Mouse (Mus musculus) thymus, postnatal 25 days (tissue): ENCODE results near the gene Pcdh9.

Source experiments
- DNase-seq: peaks from one replicate; pipeline ENCODE4 v3.0.0; 2022

The Pcdh9 gene

GRCm38 (mm10) chr14:93543970-93544627 lies 346.4 kb downstream of the Pcdh9 start:
- no peak for DNase-seq

DNA sequence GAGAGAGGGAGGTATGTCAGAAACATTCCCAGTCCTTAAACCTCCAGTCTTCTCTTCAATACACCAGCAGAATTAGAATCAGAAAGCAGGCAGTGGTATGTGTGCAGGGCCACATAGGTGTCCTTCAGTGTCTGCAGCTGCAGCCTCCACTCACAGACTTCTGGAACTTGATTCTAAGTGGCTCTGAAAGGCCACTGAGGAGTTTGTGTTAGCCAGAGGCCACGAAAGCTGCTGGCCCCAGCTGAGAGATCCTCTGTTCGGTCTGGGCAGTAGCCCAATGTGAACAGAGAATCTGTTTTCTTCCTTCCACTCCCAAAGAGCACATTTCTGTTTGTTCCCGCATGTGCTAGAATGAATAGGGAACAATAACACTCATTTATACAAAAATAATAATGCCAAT lies 346.9 kb downstream of the Pcdh9 start:
- no peak for DNase-seq

DNA sequence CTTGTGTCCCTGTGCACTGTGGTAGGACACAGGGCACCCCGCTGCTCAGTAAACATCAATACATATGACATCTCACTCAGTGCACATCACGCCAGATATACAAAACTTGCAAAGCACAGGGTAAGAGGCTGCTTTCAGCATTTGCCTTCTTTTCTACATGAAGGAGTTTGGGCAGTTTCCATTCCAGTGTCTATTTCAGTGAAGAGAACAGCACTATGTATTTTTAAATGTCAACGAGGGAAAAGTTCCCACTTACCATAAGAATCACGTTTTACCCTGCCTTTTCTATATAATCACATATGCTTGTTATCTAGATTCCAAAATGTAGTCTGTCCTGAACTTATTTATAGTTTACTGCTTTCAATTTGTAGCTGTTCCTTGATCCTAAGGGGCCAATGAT lies 355.6 kb downstream of the Pcdh9 start:
- DNase-seq, result no peak

DNA sequence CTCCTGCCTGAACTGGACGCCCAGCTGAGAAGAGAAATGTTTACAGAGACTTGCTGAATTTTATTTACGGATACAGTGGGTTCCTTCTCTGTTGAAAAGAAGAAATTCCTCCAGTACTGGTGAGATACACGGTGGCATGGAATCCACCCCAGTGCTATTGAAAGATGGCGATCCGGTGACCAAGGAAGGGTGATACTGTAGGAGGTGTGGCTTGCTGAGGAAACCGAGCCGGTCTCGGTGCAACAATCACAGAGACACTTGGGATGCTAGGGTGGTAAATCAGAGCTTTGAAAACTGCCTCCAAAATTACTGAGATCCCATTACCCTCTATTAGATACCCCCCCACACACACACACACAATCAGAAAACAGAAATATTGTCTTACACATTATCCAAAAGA lies 367.0 kb downstream of the Pcdh9 start:
- no peak for DNase-seq

DNA sequence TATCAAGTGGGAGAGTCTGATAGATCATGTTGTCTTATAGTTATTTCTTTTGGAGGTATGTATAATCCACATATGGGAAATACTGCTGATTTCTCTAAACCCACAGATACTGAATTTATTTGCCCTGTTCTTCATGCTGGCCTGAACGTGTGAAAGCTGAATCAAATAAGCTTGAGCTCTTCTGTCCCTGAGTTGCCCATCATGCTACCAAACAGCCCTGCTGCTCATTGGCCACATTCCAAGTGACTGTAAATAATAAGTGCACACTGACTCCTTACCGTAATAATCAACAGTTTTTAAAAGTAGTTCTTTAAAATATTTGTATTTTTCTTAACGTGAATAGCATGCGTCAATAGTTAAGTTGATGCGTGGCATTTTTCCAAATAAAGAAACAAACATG lies 370.3 kb downstream of the Pcdh9 start:
- DNase-seq, result no peak

- DNase-seq, result no peak
These were observed 373.8 kb downstream of the Pcdh9 start for GRCm38 (mm10) chr14:93516679-93517078.

DNA sequence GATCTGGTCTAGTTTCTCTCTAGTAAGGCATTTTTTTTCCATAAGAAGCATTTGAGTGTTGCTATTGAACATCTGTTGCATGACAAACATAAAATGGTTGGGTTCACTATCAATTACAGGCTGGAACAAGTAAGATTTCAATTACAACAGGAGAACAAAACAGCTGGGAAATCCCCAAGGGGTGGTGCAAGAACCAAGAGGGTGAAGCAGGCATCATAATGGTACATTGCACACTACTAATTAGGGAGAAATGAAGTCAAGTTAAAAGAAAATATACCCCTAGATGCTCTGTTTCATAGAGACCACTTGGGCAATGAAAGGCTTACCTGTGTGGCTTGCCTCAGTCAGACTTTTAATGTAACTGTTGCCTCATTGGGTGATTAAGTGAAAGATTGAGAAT lies 384.4 kb downstream of the Pcdh9 start:
- no peak for DNase-seq

- no peak for DNase-seq
These were observed 391.4 kb downstream of the Pcdh9 start for GRCm38 (mm10) chr14:93498813-93499690.

DNA sequence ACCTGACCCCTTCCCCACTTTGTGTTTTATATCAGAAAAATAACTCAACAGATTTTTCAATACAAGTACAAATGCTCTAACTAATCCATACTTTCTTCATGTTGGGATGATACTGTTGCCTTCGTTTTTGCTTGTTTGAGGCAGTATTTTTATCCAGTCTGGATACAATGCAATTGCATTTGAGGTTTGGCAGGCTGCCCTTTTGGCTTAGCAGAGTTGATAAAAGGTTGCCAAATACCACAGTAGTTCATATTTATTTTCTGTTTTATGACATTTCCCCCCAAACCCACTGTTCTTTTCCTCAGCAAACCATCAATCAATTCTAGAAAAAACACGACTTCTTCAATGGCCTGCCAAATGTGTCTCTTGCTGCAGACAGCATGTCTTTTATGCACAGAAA lies 415.5 kb downstream of the Pcdh9 start:
- no peak for DNase-seq

GRCm38 (mm10) chr14:93472494-93472893 lies 418.0 kb downstream of the Pcdh9 start:
- no peak for DNase-seq

DNA sequence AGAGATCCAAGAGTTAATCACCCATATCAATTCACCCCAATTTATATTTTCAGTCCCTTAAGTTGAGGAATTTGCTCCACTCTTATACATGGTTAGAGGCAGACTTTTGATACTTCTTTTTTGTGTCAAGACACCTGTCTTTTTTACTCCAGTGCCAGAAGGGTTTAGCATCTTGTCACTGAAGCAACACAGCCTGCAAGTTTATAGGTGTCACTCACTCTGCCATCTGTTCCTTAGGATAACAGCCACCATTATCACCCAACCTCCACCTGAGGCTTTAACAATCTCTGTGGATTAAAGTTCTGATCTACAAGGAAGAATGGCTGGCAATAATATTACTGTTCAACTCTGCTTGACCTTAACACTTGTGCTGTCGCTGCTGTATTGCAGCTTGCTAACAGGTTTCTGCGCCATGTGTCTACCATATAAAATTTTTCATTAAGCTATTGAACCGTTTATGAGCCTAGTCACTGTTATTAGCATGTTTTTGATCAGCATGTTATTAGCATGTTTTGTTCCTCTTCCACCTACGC lies 427.1 kb downstream of the Pcdh9 start:
- DNase-seq, result no peak

DNA sequence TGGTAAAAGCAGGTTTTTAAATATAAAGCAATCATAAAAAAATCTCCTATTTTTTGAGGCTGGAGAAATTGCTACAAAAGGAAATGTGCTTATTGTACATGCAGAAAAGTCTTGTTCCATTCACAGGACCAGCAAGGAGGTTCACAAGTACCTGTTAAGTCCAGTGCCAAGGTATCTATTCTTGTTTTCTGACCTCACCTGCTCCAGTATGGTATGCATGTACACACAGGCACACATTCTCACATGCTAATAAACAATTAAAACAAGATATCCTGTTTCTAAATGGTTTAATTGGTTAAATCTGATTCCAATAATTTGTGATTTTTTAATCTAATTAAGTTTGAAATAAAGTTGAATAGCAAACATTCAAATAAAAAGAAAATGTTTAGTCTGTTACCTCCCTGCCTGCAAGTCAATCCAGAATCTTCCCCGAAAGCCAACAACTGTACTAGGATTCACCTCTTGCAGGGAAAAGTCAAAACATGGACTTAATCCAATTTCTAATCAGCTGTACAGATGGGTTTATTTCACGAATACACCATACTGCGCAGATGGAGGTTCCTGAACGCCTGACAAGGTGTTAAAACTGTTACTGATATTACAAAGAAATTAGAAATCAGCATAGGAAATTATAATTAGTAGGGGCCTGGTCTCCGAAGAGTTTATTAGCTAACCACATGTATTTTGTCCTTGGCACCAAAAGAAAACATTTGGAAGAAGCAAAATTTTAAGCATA lies 439.4 kb downstream of the Pcdh9 start:
- DNase-seq, result no peak

DNA sequence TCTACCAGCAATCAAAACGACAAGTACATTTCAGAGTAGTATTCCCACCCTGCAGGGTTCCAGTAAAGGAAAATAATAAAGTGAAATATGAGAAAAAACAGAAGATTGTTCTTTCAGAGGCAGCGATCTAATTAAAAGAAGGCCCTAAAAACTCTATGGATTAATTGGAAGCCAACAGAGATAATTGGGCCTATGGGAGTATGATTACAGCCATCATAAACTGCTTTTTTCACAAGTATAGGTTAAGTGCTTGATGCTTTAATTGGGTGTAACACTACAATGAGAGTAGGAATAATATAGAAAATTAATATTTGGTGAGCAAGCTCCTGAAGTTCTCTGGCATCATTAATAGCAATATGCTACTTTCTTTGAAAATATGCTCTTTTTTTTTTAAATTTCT lies 448.6 kb downstream of the Pcdh9 start:
- DNase-seq, result no peak

DNA sequence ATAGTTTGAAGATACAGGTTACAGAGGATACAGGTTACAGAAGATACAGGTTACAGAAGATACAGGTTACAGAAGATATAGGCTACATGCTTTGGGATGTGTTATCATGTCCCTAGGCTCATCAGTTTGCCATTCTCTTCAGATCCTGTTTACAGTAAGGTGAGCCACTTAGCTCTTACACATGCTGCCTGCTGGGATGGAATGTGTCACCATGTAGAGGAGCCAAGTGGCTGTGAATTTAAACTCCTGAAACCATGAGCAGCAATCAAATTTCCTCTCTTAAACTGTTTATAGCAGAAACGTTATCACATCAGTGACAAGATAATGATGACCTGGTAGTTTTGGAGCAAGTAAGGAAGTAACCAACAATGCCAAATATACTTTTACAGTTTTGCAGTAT lies 453.3 kb downstream of the Pcdh9 start:
- DNase-seq, result no peak

DNA sequence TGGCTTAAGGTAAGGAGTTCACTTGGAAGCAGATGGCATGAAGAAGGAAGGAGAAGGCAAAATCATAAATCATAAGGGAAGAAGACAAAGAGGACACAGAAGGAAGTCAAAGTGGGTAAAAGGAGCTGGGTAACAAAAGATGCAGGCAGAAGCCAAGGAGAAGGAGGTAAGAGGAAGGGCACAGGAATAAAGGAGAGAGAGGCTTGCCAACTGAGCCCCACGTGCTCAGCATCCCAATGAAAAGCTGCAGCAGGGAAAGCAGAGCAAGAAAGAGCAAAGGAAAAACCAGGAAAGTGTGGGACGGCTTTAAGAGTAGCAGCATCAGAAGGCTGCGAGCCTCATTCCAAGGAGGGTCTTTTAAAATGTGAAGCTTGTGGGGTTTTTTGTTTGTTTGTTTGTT lies 473.7 kb downstream of the Pcdh9 start:
- DNase-seq, result no peak

DNA sequence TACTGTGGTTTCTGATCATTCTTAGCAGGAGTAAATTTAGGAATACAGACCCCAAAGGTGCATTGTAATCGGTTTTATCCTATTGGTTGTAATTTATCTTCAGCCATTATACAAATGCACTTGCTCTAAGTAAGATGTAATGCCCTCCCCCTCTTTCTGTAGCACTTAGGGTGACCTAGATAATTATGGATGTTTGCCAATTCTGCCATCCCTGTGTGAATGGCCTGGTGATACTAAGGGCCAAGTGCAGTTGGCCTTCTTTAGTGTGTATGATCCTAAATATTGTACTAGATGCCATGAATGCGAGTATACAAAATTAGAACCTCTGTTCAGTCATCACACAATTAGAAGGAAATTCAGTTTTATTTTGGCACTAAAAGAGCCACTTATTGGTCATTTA lies 475.0 kb downstream of the Pcdh9 start:
- no peak for DNase-seq

DNA sequence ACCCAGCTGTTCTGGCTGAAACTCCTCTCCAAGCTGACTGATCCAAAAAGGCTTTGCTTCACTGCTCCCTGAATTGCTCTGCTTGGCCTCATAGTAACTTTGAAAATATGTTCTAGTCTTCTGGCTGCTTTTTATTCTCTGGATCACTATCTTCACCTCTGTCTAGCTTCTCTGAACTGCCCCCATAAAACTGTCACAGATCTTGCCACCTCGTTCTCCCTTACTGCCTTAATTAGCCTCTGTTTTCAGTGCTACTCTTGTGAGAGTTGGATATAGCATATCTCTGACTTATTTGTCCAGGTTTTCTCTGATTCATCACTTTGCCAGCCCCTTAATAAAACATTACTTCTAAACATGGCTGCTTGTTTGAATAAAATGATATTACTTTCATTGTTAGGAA lies 481.2 kb downstream of the Pcdh9 start:
- DNase-seq, result no peak

DNA sequence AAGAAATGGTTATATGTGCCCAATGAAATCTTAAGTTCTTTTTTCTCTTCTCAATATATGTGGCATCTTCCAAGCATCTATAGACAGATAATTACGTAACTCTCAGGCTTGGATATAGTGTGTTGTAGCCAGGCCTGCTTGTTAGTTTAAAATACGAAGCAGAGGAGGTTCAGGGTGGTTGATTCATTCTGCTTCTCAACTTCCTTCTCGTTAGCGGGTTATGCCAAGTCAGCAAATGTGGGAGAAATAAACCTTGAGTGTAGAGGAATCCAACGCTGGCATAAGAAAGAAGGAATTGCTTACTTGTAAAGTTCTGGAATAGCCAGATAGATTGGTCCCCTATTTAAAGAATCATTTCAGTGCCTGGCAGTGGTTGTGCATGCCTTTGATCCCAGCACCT lies 482.7 kb downstream of the Pcdh9 start:
- no peak for DNase-seq

DNA sequence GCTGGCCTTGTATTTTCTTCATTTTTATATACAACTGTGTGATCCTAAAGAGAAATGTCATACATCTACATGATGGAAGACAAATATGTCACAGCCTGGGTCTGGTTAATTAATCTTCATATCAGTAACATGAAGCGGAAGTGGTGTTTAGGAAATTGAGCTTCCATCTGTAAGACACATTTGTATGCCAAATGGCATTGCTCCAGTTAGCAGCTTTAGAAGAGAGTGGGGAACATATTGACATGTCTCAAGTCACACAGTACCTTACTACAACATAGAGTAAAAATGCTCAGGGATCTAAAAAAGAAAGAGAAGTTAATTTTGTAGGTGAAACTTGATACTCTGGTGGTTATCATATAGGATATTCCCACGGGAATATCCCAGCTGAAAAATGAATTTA lies 505.4 kb downstream of the Pcdh9 start:
- DNase-seq, result no peak

GRCm38 (mm10) chr14:93381163-93381562 lies 509.3 kb downstream of the Pcdh9 start:
- no peak for DNase-seq

DNA sequence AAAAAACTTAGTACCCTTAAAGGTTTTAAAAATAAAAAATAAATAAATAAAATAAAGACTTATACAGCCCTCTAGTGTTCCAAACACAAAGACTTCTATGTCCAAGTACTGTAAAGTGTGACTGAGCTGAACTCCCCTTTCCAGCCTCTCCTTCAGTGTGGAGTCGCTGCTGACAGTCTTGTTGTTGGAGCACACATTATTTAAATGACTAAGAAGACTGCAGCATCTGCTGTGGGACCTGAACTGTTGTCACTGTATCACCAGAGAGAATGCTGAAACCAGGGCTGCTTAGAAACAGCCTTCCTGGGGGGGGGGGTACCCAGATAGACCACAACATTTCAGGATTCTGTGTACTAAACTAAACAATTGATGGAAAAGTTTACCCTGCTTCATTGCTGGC lies 509.7 kb downstream of the Pcdh9 start:
- no peak for DNase-seq

DNA sequence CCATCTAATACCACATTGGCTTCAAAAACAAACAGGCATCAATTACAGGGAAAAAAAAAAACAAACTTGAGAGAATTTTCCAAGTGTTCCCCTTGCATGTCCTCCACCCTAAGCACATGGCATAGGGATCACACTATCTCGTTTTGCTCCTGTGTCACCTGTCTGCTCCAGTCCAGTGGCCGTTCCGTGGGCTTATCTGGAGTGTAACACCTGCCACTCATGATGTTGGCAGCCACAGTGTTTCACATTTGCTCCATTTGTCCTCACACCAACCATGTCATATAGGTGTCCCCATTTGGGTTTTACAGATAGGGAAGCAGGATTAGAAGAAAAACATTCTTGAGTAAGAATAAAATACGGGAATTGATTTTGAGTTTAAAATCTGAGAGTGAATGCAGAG lies 514.3 kb downstream of the Pcdh9 start:
- no peak for DNase-seq

DNA sequence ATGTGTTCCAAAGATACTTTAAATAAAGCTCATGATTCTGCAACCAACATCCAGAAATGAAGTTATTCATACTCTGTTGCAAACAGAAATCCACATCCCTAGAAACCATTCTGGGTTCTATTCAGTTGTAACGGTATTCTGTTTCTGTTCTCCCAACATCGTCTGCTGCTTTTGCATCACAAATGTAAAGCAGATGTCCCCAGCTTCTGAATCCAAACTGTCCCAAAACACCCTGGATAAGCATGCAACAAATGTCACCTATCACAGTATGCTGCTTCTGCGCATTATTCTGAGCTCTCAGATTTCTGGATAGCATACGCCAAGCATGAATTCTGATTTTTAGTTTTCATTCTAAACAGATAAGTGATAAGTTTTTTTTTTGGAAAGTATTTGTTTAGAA lies 516.3 kb downstream of the Pcdh9 start:
- DNase-seq, result no peak

DNA sequence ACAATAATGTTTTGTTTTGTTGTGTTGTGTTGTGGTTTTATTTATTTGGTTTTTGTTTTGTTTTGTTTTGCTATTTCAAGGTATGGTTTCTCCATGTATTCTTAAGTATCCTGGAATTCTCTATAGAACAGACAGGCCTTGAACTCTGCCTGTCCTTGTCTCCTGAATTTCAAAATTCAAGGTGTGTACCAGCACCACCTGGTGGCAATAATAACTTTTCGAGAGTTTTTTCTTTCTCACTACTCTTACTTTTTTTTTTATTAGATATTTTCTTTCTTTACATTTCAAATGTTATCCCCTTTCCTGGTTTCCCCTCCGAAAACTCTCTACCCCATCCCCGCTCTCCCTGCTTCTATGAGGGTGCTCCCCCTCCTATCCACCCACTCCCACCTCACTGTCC lies 536.3 kb downstream of the Pcdh9 start:
- no peak for DNase-seq
